Mouse (Mus musculus) lung, postnatal 36 days (tissue): ENCODE measurements at regions not wholly inside any gene's neighbourhood (a gene's known extent, or its start where the extent isn't known, plus 50 kb on each side); places are given as distances from the start of the nearest gene placed in this dataset.

Source experiments
- DNase-seq: peaks from one replicate; pipeline ENCODE4 v3.0.0; 2022; ENCODE audit warnings: mixed read lengths

DNA sequence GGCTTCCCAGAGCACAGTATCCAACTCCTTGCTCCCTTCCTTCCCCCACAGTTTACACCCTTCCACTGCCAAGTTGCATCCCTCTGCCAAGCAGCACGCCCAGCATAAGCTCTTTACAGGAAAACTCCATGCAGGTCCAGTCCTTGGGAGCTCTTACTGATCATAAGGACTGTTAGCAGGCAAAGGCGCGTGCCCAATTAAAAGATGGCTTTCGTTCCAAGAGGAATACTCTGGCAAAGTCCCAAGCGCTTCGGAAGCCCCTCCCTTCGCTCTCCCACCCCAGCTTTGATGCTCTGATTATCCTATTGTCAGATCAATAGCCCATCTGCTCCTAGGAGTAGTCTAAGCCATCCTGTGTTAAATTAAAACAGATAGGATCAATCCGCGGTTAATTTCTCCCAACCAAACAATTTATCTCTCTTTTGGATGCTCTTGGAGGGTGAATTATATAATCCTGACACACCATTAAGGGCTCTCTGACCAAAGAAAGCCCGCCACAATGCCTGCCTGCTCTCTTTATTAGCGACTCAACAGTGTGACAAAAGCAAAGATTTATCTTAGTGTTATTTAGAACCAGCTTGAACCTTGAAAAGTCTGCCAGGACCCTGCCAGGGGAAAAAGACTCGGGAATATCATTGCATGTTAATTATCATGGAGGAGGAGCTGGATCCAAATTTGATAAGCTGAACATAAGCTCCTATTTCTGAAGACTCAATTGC lies 312.5 kb downstream of the Gsdmc2 start:
- DNase-seq = no peak

GRCm38 (mm10) chr15:63527318-63527717 lies 317.7 kb downstream of the Gsdmc2 start:
- no peak for DNase-seq

DNA sequence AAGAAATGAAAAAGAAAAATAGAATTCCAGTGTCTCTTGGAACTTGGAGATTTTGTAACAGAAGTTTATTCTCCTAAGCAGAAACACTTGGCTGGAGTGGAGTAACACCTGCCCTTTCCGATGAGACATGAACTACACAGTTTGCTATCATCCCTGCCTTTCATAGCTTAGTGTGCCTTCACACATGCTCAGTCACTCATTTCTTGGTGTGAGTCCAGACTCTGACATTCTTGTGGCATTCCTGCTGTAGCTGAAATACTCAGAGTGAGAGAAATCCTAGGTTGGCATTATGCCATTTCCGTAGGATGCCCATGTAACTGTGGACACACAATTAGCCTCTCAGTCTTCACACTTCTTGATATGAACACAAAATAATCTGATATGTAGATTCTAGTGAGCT lies 318.2 kb downstream of the Gsdmc2 start:
- DNase-seq = no peak

GRCm38 (mm10) chr15:63517301-63517700 lies 327.7 kb downstream of the Gsdmc2 start:
- no peak for DNase-seq

DNA sequence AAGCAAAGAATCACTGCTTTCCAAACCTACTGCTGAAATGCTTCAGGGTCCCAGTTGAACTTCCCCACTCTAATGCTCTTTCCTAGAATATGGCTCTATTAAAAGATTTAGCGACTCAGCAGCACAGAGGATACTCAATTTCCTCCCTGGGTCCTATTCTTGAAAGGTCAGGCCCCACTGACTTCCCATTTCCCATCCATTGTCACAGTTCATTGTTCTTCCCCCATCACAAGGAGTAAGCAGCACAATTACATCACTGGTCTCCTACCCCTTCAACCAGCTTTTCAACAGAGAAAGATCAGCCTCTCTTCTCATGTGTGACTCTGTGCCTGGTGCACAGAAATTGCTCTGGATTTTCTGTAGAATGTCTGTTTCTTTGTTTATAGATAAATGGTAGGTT lies 344.5 kb downstream of the Gsdmc2 start:
- DNase-seq = peak; percentile 24

- DNase-seq = peak; percentile 35
These were observed 346.5 kb downstream of the Gsdmc2 start for GRCm38 (mm10) chr15:63498483-63498882.

DNA sequence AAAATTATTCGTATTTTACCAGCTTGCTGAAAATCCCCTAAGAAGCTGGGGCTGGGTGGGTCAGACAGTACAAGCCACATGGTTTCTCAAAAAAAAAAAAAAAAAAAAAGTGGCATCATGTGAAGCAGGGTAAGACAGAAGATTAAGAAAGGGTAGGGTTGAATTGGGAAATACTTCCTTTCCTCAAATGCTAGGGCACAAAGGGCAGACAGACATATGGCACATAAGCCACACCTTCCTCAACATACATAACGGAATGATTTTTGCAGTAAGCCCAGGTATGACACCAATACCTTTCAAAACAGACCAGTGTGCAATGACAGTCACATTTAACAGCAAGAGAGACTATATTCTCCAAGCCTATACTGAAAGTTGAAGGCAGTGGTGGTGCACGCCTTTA lies 347.8 kb downstream of the Gsdmc2 start:
- DNase-seq = peak; percentile 12

DNA sequence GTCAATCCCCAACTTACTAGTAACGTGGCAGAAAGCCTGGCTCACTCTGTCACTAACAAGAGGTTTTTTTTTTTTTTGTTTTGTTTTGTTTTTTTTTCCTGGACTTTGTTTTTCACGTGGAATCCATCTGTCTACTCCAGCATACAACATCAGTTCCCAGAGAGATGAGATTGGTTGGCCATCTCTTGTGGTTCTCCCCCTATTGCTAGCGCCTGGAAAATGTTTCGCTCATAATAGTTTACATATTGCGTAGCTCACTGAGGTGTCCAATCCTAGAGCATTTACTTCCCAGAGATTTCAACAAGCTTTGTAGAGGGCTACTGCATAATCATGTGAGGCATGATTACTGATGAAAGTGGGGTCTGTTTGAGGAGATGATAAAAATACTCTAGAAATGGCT lies 360.1 kb downstream of the Gsdmc2 start:
- no peak for DNase-seq

GRCm38 (mm10) chr15:63484217-63484887 lies 360.6 kb downstream of the Gsdmc2 start:
- DNase-seq = no peak

DNA sequence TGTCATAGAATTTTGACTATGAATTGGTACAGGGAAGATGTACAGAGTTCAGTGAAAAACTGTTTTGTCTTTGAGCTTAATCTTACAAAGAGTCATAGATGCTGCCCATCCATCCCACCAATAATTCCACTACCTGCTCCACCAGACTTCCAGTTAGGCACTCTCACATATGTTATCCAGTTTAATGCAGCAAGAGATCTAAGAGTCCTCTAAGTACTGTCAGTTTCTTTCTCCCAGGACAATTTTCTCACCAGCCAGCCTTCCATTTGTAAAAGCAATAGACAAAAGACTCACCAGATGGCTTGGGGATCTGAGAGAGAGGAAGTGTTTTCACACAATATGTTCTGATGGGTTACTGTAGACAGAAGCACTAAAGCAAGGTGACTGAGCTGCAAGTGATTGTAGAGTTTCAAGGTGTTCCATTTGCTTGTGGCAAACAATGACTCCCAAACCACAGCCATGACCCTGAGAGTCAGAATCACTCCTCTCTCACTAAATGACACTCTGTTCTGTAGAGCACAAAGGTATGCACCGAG lies 365.6 kb downstream of the Gsdmc2 start:
- no peak for DNase-seq

- no peak for DNase-seq
These were observed 378.1 kb downstream of the Gsdmc2 start for GRCm38 (mm10) chr15:63466916-63467315.

GRCm38 (mm10) chr15:63452529-63452928 lies 392.4 kb downstream of the Gsdmc2 start:
- DNase-seq = no peak

DNA sequence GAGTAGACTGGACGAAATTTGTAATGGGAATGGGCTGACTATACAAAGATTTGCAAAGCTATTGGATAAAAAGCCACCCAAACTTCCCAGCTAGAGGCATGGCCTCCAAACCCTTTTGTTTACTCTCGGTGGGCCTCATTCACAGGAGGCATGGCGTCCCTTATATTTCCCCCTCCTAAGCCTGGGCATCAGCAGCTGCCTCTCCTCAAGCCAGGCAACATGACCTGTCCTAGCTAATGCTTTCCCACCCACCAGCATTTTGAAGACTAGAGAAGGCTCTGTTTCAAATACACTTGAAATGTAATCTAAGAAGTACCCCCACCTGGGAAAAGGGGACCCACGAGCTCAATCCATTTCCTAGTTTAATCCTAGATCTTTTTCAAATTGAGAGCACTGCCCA lies 398.7 kb downstream of the Gsdmc2 start:
- no peak for DNase-seq

GRCm38 (mm10) chr15:63445016-63445415 lies 400.0 kb downstream of the Gsdmc2 start:
- no peak for DNase-seq

- DNase-seq = no peak
These were observed 402.7 kb downstream of the Gsdmc2 start for GRCm38 (mm10) chr15:63442146-63442780.

GRCm38 (mm10) chr15:63412649-63413048 lies 432.3 kb downstream of the Gsdmc2 start:
- peak; percentile 1 for DNase-seq

DNA sequence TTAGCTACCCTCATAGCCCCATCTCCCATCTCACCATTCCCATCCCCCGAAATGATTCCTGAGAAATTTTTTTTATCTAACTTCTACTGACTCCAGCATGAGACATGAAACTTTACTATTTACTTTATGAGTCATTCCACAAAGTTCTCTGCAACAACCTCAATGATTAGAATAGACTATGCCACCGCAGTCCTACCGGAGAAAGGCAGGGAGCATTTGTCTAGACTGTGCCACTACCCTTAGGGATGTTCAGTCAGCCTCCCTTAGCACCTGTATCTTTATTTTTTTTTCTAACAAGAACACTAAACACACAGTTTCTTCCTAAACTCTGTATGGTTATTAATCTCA lies 433.2 kb downstream of the Gsdmc2 start:
- DNase-seq = no peak

DNA sequence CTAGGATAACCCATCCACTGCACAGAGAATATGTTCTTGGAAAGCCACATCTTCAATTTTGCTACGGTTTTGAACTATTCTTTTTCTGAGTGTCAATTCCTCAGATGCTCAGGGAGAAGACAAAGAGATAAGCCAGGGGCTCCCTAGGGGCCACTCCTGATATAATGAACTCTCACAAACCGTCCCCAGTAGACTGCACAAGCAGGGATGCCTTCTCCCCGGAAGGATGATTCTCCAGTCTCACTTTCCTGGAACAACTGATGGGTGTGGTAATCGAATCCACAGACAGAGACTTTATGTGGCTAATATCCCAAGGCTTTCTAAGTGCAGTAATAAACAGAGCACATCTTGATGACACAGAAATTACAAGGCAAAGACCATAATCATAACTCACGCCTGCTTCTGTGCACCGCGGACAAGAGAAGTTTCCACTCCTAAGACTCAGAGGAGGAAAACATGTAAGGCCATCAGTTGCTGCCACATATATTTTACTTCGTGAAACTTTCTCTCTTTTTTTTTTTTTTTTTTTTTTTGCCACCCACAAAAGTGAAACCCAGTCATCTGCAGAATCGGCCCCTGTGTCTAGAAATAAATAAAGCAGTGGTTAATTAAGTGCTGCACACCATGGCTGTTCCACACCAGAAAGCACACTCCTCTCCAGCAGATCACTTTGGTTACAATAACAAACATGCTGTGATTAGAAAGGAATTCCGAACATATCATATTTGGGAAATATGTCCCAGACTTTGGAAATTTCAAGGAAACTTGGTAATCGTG lies 433.8 kb downstream of the Gsdmc2 start:
- no peak for DNase-seq

- DNase-seq = no peak
These were observed 444.5 kb downstream of the Gsdmc2 start for GRCm38 (mm10) chr15:63400445-63400844.

DNA sequence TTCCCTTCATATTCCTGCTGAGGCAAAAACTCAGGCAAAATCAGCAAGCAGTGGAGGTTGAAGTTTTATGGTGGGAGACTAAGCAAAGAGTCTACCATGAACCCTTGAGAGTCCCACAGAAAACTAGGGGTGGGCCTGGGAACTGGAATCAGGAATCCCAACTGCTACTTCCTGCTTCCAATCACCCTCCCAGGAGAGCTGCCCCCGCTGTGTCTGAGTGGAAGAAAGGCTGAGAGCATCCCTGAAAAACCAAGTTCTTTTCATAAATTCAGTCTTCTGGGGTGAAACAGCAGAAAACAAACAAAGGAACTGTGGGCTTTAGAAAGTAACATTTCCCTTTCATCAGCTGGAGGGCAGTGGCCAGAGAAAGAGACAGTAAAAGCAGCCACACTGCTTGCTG lies 445.0 kb downstream of the Gsdmc2 start:
- no peak for DNase-seq

DNA sequence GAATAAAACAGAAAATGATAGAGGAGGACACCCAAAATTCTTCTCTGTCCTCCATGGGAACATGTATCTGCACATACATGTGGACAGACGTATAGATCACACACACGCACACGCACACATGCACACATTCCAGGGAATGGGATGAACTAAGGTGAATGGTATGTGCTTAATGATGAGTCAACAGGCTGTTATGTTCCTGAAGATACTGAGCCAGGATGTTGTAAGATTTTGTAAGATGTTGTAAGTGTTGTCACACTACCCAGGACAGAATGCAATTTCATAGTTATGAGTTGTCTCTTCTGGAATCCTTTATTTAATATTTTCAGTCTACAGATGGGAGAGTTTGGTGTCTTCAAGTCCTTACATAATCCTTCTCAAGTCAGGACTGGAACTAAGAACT lies 447.5 kb downstream of the Gsdmc2 start:
- no peak for DNase-seq

DNA sequence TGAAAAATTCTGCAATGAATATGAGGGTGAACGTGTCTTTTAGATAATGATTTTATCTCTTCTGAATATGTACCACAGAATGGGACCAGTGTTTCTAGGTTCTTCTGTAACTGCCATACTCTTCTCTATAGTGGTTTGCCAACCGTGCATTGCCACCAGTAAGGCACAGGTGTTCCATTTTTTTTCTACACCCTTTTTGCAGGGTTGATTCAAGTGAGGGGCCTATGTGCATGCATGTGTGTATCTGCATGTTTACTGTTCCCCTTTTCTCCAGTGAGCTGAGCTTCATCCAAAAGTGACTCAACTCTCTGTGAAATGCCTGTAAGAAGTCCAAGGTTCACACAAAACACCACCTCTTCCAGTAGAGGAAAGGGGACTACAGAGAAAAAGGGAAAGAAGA lies 467.7 kb downstream of the Gsdmc2 start:
- DNase-seq = no peak

GRCm38 (mm10) chr15:63371328-63372023 lies 473.5 kb downstream of the Gsdmc2 start:
- DNase-seq = no peak
